Mouse (Mus musculus) brain, embryonic 14.5 days (tissue): ENCODE data around the gene Tlk2.

Experiments used
- CTCF ChIP-seq: fragments of 200-500 bp; IDR thresholded peaks from 2 replicates; pipeline ENCODE4 v1.5.1; 2012; ENCODE audit warnings: inconsistent platforms, mild to moderate bottlenecking, moderate library complexity, borderline replicate concordance; ENCODE audit not compliant: insufficient read depth, insufficient read length; ENCODE audit errors: extremely low read depth
- POLR2A ChIP-seq: fragments of 200-500 bp; IDR thresholded peaks from 2 replicates; pipeline ENCODE4 v1.6.1; 2012; ENCODE audit warnings: mild to moderate bottlenecking, inconsistent platforms, borderline replicate concordance; ENCODE audit not compliant: poor library complexity, insufficient read depth, insufficient read length, severe bottlenecking; ENCODE audit errors: extremely low read depth

DNA sequence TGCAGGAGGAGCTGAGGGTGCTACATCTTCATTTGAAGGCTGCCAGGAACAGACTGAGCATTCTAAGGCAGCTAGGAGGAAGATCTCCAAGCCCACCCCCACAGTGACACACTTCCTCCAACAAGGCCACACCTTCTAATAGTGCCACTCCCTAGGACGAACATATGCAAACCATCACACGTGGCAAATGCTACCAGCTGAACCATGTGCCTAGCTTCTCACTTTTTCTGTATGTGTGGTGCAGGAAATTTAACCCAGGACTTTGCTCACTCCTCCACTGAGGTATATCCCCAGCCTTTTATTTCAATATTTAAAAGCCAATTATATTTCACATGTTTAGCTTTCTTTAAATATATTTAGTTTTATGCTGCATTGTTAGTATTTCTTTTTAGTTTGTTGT is 142.5 kb downstream of the Tlk2 start:
- TF ChIP-seq POLR2A (no peak), CTCF (no peak)
